Mouse (Mus musculus): ENCODE data around the gene Borcs6.

Gene Borcs6

DNA sequence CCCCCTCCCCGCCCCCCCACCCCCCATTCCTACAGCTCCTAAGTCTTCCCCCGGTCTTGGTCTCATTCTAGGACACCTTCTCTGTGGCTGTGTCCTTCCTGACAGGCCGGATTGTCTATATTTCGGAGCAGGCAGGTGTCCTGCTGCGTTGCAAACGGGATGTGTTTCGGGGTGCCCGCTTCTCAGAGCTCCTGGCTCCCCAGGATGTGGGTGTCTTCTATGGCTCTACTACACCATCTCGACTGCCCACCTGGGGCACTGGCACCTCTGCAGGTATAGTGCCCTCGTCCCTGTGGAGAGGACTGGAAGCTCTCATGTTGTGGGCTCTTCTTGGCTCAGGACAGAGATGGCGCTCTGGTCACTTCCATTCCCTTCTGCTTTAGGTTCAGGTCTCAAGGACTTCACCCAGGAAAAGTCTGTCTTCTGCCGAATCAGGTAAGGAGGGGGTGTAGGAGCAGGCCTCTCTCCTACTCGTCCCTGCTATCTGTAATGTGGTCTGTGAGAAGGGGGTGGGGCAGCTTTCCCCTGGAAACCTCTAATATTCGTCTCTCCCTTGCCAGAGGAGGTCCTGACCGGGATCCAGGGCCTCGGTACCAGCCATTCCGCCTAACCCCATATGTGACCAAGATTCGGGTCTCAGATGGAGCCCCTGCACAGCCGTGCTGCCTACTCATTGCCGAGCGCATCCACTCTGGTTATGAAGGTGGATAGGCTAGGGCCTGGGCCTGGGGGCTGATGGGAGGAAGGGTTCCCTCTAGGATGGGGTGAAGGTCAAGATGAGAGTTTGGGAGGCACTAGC lies 42.3 kb downstream of the Borcs6 start:
- no peak for DNase-seq (ENCODE audit: low read depth in 2 of 2, low spot score in 2 of 2)

DNA sequence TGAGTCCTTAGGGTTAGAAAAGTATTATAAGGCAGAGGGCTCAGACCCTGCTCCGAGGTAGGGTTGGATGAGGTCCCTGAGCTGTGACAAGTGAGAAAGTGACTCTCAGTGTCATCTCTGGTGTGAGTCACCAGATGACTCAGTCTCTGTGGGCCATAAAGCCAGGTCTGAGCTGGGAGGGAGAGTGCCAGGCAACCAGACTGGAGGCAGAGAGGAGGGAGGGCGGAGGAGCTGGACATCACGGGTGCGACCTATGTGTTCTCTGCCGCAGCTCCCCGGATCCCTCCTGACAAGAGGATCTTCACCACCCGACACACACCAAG lies 42.8 kb downstream of the Borcs6 start:
- no peak for DNase-seq (ENCODE audit: low read depth in 2 of 2, low spot score in 2 of 2)

DNA sequence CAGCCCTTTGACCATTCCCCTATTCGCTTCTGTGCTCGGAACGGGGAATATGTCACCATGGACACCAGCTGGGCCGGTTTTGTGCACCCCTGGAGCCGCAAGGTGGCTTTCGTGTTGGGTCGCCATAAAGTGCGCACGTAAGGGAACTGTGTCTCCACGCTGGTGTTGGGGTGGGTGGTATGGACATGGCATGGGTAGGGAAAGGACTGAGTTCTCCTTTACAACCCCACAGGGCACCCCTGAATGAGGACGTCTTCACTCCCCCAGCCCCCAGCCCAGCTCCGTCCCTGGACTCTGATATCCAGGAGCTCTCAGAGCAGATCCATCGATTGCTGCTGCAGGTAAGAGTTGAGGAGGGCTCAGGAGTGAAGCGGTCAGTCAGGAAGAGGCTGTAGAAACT lies 43.6 kb downstream of the Borcs6 start:
- no peak for DNase-seq (ENCODE audit: low read depth in 2 of 2, low spot score in 2 of 2)

DNA sequence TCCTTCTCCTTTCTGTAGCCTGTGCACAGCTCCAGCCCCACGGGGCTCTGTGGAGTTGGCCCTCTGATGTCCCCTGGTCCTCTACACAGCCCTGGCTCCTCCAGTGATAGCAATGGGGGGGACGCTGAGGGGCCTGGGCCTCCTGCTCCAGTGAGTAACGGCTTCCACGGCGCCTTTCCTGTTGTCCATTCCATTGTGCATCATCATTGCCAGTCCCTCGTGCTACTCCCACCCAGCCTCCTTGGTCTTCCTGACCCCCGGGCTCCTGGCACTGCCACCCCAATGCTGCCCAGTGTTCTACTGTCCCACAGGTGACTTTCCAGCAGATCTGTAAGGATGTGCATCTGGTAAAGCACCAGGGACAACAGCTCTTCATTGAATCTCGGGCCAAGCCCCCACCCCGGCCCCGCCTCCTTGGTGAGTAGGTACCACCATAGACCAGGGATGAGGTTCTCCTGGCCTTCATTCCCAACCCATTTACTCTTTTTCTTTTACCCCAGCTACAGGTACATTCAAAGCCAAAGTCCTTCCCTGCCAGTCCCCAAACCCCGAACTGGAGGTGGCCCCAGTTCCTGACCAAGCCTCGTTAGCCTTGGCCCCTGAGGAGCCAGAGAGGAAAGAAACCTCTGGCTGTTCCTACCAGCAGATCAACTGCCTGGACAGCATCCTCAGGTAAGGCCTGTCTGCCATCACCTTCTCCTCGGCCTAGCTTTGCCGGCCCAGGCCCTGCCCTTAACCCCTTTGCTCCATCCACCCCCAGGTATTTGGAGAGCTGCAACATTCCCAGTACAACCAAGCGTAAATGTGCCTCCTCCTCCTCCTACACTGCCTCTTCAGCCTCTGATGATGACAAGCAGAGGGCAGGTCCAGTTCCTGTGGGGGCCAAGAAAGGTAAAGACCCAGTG lies 44.3 kb downstream of the Borcs6 start:
- no peak for DNase-seq (ENCODE audit: low read depth in 2 of 2, low spot score in 2 of 2)

DNA sequence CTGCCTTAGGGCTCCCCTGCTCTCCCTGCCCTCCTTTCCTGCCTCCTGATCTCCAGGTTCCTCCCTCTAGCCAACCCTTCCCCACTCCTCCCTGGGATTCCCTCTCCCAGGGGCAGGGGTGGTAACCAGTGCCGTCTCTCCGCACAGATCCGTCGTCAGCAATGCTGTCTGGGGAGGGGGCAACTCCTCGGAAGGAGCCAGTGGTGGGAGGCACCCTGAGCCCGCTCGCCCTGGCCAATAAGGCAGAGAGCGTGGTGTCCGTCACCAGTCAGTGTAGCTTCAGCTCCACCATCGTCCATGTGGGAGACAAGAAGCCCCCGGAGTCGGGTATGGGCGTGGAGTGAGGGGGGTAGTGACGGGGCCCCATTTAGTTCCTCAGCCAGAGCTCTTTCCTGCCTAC lies 45.0 kb downstream of the Borcs6 start:
- no peak for DNase-seq (ENCODE audit: low read depth in 2 of 2, low spot score in 2 of 2)

DNA sequence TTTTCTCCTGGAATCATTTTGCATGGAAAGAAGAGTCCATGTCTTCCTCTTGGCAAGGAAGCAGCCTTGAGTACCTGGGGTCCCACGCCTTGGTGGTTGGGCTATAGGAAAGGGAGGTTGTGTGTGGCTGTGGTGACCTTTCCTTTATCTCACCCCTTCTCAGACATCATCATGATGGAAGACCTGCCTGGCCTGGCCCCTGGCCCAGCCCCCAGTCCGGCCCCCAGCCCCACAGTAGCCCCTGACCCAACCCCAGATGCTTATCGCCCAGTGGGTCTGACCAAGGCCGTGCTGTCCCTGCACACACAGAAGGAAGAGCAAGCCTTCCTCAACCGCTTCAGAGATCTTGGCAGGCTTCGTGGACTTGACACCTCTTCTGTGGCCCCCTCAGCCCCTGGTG lies 45.7 kb downstream of the Borcs6 start:
- no peak for DNase-seq (ENCODE audit: low read depth in 2 of 2, low spot score in 2 of 2)

DNA sequence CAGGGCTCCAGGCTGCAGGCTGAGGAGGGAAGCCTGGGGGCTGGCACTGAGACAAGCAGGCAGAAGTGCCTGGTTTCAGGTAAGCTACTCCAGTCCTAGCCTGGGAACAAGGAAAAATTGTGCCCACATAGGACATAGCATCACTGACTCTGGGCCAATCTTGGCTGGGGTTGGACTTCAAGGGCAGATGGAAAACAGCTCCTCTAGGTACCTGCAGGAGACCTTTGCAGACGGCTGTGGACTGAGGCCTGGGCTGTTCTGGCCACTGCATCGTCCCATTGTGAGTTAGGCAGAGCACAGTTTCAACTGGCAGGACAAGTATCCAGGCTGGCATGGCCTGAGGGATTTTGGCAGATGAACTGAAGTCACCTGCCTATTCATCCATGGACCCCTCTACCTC lies 46.3 kb downstream of the Borcs6 start:
- no peak for DNase-seq (ENCODE audit: low read depth in 2 of 2, low spot score in 2 of 2)

DNA sequence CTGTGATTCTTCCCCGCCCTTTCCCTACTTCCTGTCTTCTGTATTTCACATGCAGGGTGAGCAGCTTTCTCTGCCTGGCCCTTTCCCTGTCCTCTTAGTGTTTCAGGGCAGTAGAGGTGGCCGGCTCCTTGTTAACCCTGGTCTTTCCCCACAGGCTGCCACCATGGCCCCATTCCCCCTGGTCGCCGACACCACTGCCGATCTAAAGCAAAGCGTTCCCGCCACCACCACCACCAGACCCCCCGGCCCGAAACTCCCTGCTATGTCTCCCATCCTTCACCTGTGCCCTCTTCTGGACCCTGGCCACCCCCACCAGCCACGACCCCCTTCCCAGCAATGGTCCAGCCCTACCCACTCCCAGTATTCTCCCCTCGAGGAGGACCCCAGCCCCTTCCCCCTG lies 46.8 kb downstream of the Borcs6 start:
- DNase-seq (ENCODE audit: low read depth in 2 of 2, low spot score in 2 of 2), result no peak

DNA sequence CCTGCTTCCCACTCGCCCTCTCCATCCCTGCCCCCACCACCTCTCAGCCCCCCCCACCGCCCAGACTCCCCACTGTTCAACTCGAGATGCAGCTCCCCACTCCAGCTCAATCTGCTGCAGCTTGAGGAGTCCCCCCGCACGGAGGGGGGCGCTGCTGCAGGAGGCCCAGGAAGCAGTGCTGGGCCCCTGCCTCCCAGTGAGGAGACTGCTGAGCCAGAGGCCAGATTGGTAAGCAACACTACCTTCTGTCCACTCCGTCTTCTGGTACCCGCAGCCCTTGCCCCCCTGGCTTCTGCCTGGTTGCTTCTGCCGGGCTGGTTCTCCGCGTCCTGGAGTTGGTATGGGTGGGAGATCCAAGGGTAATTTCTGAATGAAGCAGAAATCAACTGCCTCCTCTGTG lies 47.3 kb downstream of the Borcs6 start:
- no peak for DNase-seq (ENCODE audit: low read depth in 2 of 2, low spot score in 2 of 2)

DNA sequence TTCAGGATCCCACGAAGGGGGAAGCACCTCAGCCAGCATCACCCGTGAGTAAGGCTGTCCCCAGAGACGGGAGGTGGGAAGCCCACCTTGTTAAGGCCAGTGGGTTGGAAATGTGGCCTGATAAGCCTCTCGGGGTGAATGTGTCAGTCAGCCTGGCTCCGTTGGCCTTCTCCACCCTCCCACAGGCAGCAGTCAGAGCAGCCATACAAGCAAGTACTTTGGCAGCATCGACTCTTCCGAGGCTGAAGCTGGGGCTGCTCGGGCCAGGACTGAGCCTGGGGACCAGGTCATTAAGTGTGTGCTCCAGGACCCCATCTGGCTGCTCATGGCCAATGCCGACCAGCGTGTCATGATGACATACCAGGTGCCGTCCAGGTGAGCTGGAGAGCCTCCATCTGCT lies 48.2 kb downstream of the Borcs6 start:
- no peak for DNase-seq (ENCODE audit: low read depth in 2 of 2, low spot score in 2 of 2)

DNA sequence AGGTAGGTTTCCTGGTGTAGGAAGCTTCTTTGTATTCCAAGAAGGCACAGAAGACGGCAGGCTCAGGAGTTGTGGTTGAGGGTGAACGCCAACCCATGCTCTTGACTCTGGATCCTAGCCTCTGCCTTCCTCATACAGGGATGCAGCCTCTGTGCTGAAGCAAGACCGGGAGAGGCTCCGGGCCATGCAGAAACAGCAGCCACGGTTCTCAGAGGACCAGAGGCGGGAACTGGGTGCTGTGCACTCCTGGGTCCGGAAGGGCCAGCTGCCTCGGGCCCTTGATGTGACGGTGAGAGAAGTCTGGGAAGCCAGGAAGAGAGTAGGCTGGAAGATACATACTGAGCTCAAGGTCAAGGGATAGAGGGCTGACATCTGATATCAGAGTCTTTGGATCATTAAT lies 48.7 kb downstream of the Borcs6 start:
- DNase-seq (ENCODE audit: low read depth in 2 of 2, low spot score in 2 of 2), result no peak

DNA sequence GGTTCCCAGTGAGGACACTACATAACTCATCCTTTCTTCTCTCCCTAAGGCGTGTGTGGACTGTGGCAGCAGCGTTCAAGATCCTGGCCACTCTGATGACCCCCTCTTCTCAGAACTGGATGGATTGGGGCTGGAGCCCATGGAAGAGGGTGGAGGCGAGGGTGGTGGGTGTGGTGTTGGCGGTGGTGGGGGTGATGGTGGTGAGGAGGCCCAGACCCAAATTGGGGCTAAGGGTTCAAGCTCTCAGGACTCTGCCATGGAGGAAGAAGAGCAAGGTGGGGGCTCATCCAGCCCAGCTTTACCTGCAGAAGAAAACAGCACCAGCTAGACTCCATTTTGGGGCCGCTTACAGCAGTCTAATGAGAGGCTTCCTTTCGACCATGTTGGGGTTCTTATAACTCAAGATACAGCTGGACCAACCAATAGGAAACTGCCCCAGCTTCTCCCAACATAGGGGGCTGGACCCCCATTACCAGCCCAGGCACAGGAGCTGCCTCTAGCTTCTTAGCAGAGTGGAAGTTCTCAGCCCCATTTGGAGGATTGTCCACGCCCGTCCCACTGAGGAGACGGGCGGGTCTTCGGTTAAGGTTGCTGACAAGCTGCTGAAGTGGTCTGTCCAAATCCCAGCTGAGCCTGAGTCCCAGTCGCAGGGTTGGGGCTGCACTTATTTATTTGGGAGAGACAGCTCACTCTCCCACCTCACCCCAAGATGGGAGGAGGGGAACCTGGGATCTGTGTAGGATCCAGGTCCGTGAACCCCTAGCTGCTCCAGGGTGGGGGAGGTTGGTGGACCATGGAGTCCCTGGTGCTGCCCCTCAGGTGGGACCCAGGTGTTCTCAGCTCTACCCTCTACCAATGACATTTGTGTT lies 49.7 kb downstream of the Borcs6 start:
- DNase-seq (ENCODE audit: low read depth in 2 of 2, low spot score in 2 of 2), result no peak

DNA sequence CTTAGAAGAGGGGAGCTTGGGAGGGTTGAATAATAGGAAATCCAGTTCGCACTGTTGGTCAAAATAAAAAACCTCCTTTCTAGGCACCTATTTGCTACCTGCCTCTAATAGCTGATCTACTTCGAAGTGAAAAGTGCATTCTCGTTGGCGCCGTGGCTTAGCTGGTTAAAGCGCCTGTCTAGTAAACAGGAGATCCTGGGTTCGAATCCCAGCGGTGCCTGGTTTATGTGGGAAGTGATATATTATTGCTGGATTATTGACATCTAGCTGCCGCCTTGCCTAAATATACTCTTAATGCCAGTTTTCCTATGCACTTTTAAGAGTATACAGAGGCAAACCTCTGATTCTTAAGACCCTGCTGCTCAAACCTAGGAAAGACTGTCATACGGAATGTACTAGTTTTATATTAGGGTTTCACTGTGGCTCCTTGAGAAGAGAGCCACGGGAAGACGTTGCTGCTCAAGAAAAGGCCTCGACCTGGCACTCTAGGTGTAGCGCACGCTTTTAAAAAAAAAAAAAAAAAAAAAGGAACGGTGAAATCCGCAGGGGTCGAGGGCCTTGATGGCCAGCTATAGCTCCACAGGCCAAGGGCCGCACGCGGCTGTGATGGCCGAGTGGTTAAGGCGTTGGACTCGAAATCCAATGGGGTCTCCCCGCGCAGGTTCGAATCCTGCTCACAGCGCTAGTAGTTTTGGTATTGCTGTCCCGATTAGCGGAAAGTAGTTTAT lies 51.0 kb downstream of the Borcs6 start:
- DNase-seq (ENCODE audit: low read depth in 2 of 2, low spot score in 2 of 2), result peak; percentile 89 to 93

Measured in CD8-positive naive resting alpha-beta T cell, adult 2 months (primary cell).